Mouse (Mus musculus) ES-E14 (cell line): ENCODE measurements around the gene Sh3d21.

Source experiments
- CHD2 ChIP-seq: IDR thresholded peaks from 2 replicates; pipeline ENCODE4 v1.6.1; 2014; ENCODE audit warnings: mild to moderate bottlenecking, low read depth, low read length, inconsistent platforms
- HCFC1 ChIP-seq: IDR thresholded peaks from 2 replicates; pipeline ENCODE4 v1.6.1; 2012; ENCODE audit warnings: low read length, inconsistent platforms, borderline replicate concordance; ENCODE audit not compliant: insufficient read depth
- ZC3H11A ChIP-seq: IDR thresholded peaks from 2 replicates; pipeline ENCODE4 v1.6.1; 2012; ENCODE audit warnings: low read depth, mild to moderate bottlenecking, inconsistent platforms, low read length, borderline replicate concordance

DNA sequence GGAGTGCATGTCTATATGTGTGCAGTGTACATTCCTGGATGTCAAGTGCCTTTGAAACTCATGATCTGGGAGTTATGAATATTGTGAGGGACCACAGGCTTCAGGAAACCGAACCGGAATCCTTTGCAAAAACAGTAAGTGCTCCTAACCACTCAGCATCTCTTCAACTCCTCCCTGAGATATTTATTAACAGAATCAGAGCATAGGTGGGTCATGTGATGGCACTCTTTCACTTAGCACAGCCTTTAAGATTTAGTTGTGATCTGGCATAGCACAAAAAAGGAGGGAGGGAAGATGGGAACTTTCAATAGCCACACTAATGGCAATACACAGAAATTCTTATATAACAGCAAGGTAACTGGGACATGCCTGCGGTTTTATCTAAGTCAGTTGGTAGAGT, 23.8 kb upstream of the Sh3d21 start:
- no peak for TF ChIP-seq CHD2
- no peak for TF ChIP-seq HCFC1
- TF ChIP-seq ZC3H11A = no peak
